Mouse (Mus musculus) neural tube, embryonic 14.5 days (tissue): ENCODE results near the gene Gm11492. TPM values are rescaled to one million over a fixed set of nuclear protein-coding genes. Genes with fewer than 3 reads are reported as not detected.
A peak's percentile ranks its signal among the peaks of the same experiment; 100 is the strongest.

Source experiments
- ATAC-seq: fragments of 200-750 bp; cut with Nextera tagmentation; 2 replicates; pipeline ENCODE4 v1.8.0; 2017; ENCODE audit warnings: low read depth, mild to moderate bottlenecking, moderate TSS enrichment, moderate library complexity
- H3K27ac ChIP-seq: fragments of 300-500 bp; sonication (generic); 2 replicates; pipeline ENCODE4 v1.5.1; 2014; ENCODE audit warnings: low read depth, mild to moderate bottlenecking, control low read depth, low read length, moderate library complexity, mixed read lengths
- H3K27me3 ChIP-seq: fragments of 300-500 bp; sonication (generic); 2 replicates; pipeline ENCODE4 v1.6.1; 2014; ENCODE audit warnings: low read length; ENCODE audit not compliant: control insufficient read depth, insufficient read depth
- H3K36me3 ChIP-seq: fragments of 300-500 bp; sonication (generic); 2 replicates; pipeline ENCODE4 v1.6.1; 2014; ENCODE audit warnings: low read length, mixed read lengths; ENCODE audit not compliant: control insufficient read depth, insufficient read depth
- H3K4me1 ChIP-seq: fragments of 300-500 bp; sonication (generic); 2 replicates; pipeline ENCODE4 v1.6.1; 2014; ENCODE audit warnings: low read length; ENCODE audit not compliant: control insufficient read depth, insufficient read depth
- H3K4me2 ChIP-seq: fragments of 300-500 bp; sonication (generic); 2 replicates; pipeline ENCODE4 v1.6.1; 2014; ENCODE audit warnings: mild to moderate bottlenecking, low read depth, low read length, control low read depth
- H3K4me3 ChIP-seq: fragments of 300-500 bp; sonication (generic); 2 replicates; pipeline ENCODE4 v1.5.1; 2014; ENCODE audit warnings: low read depth, low read length, control low read depth, mixed read lengths
- H3K9ac ChIP-seq: fragments of 300-500 bp; sonication (generic); replicated peaks from 2 replicates; pipeline ENCODE4 v1.6.1; 2014; ENCODE audit warnings: low read depth, mild to moderate bottlenecking, control low read depth, low read length, mixed read lengths
- H3K9me3 ChIP-seq: fragments of 300-500 bp; sonication (generic); 2 replicates; pipeline ENCODE4 v1.6.1; 2016; ENCODE audit warnings: low read length; ENCODE audit not compliant: control insufficient read depth
- WGBS: fragments of 180-500 bp; shearing (Covaris S2); extraction: QIAGEN DNeasy Blood & Tissue Kit; methylation state at CpG from one replicate; pipeline ENCODE4 v1.1.7; 2014; 5-methylcytosine and 5-hydroxymethylcytosine counted together
- polyA plus RNA-seq: library from polyadenylated mRNA; unstranded; fragments of >200 nt; fragmentation: Nextera tagmentation; extraction: Ambion mirVana; gene quantifications from 2 replicates; pipeline ENCODE4 v1.2.1, GENCODE M21; 2014

The Gm11492 gene
- polyA plus RNA-seq, 1 experiment from 2014 or later, result not detected

DNA sequence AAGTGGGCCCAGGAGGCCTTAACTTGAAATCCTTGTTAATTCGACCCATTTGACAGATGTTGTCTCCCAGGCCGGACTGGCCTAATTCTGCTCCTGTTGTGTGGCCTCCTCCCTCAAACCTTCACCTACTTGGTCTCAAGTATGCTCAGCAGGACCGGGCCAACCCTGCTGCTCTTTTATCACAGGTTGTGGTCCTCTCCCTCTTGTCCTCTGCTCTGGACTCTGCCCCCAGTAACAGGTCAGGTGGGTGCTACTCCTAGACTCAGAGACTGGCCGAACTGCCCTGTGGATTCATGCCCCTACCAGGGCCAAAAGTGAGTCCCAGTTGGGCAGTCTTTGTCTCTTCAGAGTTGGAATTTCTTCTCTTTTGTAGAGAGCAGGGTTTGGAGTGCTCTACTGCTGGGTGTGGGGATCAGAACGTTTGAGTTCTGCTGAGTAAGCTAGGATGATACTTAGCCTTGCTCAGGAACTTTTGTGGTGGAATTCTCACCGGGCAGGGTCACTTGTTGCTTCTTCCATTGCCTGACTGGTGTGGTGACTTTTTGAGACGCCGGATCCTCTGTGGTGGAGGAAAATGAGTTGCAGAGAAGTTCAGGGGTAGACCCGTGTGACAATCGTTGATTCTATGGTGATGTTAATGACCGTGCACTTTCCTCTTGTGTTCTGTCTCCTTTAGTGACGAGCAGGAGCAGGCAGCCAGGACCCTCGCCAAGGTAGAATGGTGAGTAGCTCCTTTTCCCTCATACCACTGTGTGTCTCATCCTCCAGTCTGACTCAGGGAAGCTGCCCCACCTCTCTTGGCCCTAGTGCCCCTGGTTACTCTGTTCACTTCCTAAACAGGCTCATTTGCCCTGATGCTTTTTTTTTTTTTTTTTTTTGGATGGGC, 26.5 kb downstream of the Gm11492 start:
- Histone ChIP-seq H3K9ac (peak overlapping the region; percentile 78), H3K4me3 (peak overlapping the region; percentile 72), H3K27me3 (no peaks in the 10 kb centered on the region), H3K27ac (peak overlapping the region; percentile 87), H3K9me3 (no peaks in the 10 kb centered on the region), H3K36me3 (peaks cover 3% of the 10 kb centered on the region; the same call in 1 of the 2 replicates), H3K4me1 (peaks cover 33% of the 10 kb centered on the region), H3K4me2 (peak overlapping the region; percentile 87)
- no peak for ATAC-seq
- WGBS, result 23% methylated on average over 13 of the region's 13 CpGs

DNA sequence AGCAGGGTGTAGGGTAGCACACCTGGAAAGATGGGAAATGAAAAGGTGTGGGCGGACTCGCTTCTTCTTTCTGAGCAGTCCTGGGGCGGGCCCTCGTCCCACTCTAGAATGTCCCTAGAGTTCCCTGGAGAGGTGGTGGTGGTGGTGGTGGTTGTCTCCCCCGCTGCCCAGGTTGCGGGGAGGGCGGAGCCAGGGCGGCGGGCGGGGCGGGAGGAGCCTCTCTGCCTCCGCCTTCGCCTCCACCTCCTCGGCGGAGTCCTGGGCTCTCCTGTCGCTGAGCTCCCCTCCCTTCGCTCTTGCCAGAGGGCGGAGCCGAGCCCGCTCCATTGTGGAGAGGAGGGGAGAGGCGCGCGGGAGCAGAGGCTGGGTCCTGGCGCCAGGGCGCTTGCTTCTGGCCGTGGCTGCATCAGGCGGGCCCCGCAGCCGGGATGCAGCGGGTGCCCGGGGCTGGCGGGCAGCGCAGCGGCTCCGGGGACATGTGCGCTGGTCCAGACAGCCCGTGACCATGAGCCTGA, 28.9 kb downstream of the Gm11492 start:
- peak overlapping the region; percentile 80 for H3K4me2 ChIP-seq
- H3K4me3 ChIP-seq, result peak overlapping the region; percentile 87
- ATAC-seq, result peak; percentile 50
- peak overlapping the region; percentile 85 for H3K27ac ChIP-seq
- 4% methylated on average over 18 of the region's 37 CpGs for WGBS
- peaks cover 27% of the 10 kb centered on the region for H3K36me3 ChIP-seq
- H3K9ac ChIP-seq, result peak overlapping the region; percentile 93
- H3K27me3 ChIP-seq, result no peaks in the 10 kb centered on the region
- H3K4me1 ChIP-seq, result peaks cover 28% of the 10 kb centered on the region
- no peaks in the 10 kb centered on the region for H3K9me3 ChIP-seq

DNA sequence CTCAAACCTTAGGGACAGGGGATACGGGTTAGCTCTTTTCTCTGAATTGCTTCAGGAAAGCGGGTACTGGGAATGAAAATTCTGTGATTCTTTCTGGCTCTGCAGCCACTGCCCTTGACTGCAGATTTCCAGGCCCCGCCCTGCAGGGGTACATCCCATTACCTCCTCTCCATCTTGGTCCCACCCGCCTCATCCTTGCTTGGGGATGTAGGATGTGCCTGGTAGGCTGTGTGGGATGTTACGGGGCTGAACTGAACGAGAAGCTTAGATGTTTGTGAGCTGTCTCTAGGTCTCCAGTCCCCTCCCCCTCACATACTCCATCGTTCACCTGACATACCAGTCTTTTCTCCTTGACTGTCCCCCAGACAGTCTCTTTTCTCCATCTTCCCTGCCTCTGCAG, 29.5 kb downstream of the Gm11492 start:
- 3% methylated on average over 7 of the region's 7 CpGs for WGBS
- peak overlapping the region; percentile 80 for H3K4me2 ChIP-seq
- peaks cover 33% of the 10 kb centered on the region for H3K36me3 ChIP-seq
- H3K27me3 ChIP-seq, result no peaks in the 10 kb centered on the region
- peak overlapping the region; percentile 87 for H3K4me3 ChIP-seq
- no peaks in the 10 kb centered on the region for H3K9me3 ChIP-seq
- peaks cover 24% of the 10 kb centered on the region for H3K4me1 ChIP-seq
- peak overlapping the region; percentile 85 for H3K27ac ChIP-seq
- ATAC-seq, result no peak
- peak overlapping the region; percentile 93 for H3K9ac ChIP-seq

DNA sequence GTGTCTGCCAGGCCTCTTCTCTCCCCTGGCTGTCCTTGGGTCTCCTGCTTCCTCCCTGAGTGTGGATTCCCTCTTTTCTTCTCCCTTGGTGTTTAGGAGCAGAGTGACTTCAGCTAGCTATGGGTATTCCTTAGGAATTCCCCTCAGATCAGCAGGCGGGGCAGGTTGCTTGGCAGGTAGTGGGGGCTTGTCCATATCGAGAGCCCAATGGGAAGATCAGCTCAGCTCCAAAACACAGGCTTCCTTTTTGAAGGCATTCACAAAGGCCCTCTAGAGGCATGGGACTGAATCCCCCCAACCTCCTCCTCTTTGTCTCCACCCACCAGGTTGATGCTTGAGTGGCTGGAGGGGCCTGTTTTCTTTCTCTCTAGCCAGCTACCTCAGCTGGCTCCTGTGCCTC, 30.0 kb downstream of the Gm11492 start:
- Histone ChIP-seq H3K9me3 (no peaks in the 10 kb centered on the region), H3K27ac (peak overlapping the region; percentile 85), H3K4me1 (peaks cover 24% of the 10 kb centered on the region), H3K4me3 (peak overlapping the region; percentile 87), H3K36me3 (peaks cover 37% of the 10 kb centered on the region), H3K9ac (peak overlapping the region; percentile 93), H3K27me3 (no peaks in the 10 kb centered on the region), H3K4me2 (peak overlapping the region; percentile 80)
- ATAC-seq, result no peak
- 37% methylated on average over 2 of the region's 2 CpGs for WGBS

DNA sequence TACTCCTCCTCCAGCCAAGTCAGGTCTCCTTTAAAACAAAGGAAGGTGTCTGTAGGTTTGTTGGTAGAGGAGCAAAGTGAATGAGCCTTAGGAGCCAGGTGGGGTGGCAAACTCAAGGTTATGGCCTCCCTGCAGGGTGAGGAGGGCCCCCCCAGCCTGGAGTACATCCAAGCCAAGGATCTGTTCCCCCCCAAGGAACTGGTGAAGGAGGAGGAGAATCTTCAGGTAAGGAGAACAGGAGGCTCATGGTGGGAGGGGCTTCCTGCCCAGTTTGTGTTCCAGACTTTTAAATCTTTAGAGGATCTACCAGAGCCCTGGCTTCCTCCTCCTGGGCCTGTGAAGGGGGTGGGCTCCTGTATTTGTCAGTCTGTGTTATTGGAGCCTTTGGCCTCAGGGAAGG, 30.6 kb downstream of the Gm11492 start:
- peak overlapping the region; percentile 85; the same call in 1 of the 2 replicates for H3K27ac ChIP-seq
- H3K36me3 ChIP-seq, result peaks cover 43% of the 10 kb centered on the region

DNA sequence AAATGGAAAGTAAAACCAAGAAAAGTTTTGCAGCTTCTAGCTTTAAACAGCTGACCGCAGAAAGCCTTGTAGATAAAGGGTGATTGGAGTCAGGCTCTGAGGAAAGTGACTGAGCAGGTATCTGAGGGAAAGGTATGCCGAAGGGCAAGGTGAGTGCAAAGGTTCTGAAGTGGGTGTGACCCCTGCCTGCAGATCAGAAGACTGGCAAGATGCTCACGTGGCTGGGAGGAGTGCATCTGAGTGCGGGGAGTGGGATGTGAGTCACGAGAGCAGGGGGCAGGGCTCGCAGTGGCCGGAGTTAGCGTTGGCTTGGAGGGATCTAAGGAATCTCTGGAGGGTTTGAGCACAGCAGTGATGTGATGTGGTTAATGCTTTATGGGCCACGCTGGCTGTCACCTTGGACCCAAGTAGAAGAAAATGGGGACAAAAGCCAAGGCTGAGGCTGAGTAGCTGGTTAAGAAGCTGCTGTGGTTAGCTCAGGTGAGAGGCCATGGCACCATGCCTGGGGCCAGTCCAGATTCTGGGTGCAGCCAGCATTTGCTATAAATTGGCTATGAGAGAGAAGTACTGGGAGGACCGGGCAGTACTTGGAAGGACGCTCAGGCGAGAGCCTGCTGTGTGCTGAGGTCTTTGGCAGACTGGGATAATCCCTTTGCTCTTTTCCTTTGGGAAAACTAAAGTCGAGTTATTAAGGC, 33.1 kb downstream of the Gm11492 start:
- H3K9me3 ChIP-seq, result no peaks in the 10 kb centered on the region
- no peak for ATAC-seq
- H3K4me3 ChIP-seq, result no peak overlapping the region
- no peaks in the 10 kb centered on the region for H3K27me3 ChIP-seq
- H3K4me2 ChIP-seq, result no peak overlapping the region
- peaks cover 15% of the 10 kb centered on the region; the same call in 1 of the 2 replicates for H3K4me1 ChIP-seq
- peaks cover 68% of the 10 kb centered on the region for H3K36me3 ChIP-seq
- no peak overlapping the region for H3K27ac ChIP-seq
- no peak overlapping the region for H3K9ac ChIP-seq
- 90% methylated on average over 13 of the region's 13 CpGs for WGBS

More for the DNA sequence above, 30.6 kb downstream of the Gm11492 start:
- Histone ChIP-seq H3K4me1 (peaks cover 24% of the 10 kb centered on the region), H3K4me3 (peak overlapping the region; percentile 87), H3K27me3 (no peaks in the 10 kb centered on the region), H3K9ac (peak overlapping the region; percentile 93), H3K9me3 (no peaks in the 10 kb centered on the region), H3K4me2 (peak overlapping the region; percentile 80)
- no peak for ATAC-seq

DNA sequence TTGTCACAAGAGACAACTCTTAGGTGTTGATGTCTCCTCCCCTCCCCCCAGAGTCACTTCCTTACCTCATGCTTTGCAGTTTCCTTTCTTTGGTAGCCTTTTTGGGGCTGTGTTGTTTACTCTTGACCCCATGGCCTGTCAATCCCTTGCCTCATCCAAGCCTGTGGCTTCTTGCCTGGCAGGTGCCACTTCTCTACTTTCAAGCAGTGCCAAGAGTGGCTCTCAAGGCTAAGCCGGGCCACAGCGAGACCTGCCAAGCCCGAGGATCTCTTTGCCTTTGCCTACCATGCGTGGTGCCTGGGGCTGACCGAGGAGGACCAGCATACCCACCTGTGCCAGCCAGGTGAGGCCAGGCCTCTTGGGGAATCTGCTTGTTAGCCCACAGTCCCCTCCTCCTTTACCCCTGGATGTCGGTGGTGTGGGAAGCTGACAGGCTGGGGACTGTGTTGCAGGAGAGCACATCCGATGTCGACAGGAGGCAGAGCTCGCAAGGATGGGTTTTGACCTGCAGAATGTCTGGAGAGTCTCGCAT, 33.9 kb downstream of the Gm11492 start:
- Histone ChIP-seq H3K36me3 (peaks cover 76% of the 10 kb centered on the region), H3K9ac (no peak overlapping the region), H3K27ac (no peak overlapping the region), H3K9me3 (no peaks in the 10 kb centered on the region), H3K27me3 (no peaks in the 10 kb centered on the region), H3K4me3 (no peak overlapping the region), H3K4me1 (peaks cover 11% of the 10 kb centered on the region; the same call in 1 of the 2 replicates), H3K4me2 (no peak overlapping the region)
- ATAC-seq, result no peak
- WGBS, result 95% methylated on average over 10 of the region's 10 CpGs

DNA sequence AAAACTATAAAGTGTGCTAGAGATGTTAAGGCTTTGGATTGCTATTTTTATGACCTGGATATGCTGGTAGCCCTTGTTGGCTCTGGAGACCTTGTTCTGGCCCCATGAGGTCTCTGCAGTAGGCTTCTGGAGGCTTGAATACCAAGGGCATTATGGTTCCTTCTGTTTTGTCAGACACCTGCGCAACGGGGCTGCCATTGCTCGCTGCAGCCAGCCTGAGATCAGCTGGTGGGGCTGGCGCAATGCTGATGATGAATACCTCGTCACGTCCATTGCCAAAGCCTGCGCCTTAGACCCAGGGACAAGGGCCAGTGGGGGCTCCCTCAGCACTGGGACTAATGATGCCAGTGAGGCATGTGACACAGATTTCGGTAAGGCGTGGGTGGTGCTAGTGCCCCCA, 35.8 kb downstream of the Gm11492 start:
- no peaks in the 10 kb centered on the region for H3K4me1 ChIP-seq
- H3K4me3 ChIP-seq, result no peak overlapping the region
- H3K36me3 ChIP-seq, result peaks cover 93% of the 10 kb centered on the region
- H3K4me2 ChIP-seq, result no peak overlapping the region
- no peaks in the 10 kb centered on the region for H3K9me3 ChIP-seq
- H3K27ac ChIP-seq, result no peak overlapping the region
- 93% methylated on average over 9 of the region's 9 CpGs for WGBS
- no peak for ATAC-seq
- no peaks in the 10 kb centered on the region for H3K27me3 ChIP-seq
- no peak overlapping the region for H3K9ac ChIP-seq
